Mouse (Mus musculus): ENCODE data around the gene Glod5. TPM values are rescaled to one million over a fixed set of nuclear protein-coding genes. Genes with fewer than 3 reads are reported as not detected.
A peak's percentile ranks its signal among the peaks of the same experiment; 100 is the strongest.
"Not testable (repeated sequence)": the region's sequence is repeated elsewhere in the genome, so short reads cannot be mapped to it uniquely, and the experiment has no call there.

Gene Glod5
- total and polyA plus RNA-seq, 3 experiments, result not detected

DNA sequence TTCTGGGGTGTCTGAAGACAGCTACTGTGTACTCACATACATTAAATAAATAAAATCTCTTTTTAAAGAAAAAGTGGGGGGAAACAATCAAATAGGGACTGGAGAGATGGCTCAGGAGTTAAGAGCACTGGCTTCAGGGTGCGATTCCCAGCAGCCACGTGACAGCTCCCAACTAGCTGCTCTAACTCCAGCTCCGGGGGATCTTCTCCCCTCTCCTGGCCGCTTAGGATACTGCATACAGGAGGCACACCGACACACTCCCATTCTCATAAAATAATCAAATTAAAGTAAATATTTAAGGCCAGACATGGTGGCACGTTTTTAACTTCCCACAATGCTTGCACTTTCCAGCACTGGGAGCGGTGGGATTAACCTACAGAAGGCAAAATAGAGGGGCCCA is 2.6 kb downstream of the Glod5 start:
- dilution Hi-C loops (cut with MboI; ENCODE audit: extremely low pct_ligation_motif_present, extremely low pct_unique_long_range_greater_than_20kb, low sequenced_read_pairs); H3K9ac ChIP-seq (ENCODE audit: insufficient read depth, low read depth): not testable (repeated sequence)

GRCm38 (mm10) chrX:8013569-8014314 is 4.5 kb downstream of the Glod5 start:
- TF ChIP-seq ZC3H11A (IDR thresholded peaks at IDR 0.05; ENCODE audit: low read depth, low read length), result no peak
- TF ChIP-seq USF1 (IDR thresholded peaks at IDR 0.05; ENCODE audit: low read depth, low read length), result no peak
- no peak for TF ChIP-seq TBP (conservative IDR thresholded peaks at IDR 0.05; ENCODE audit: low read depth, low read length)
- no peak for TF ChIP-seq ELF1 (IDR thresholded peaks at IDR 0.05; ENCODE audit: low read depth, low read length)
- TF ChIP-seq MXI1 (IDR thresholded peaks at IDR 0.05; ENCODE audit: low read depth, low read length), result no peak
- Histone ChIP-seq H3K9ac (ENCODE audit: insufficient read depth, low read depth) (no peak overlapping the region), H3K27ac (ENCODE audit: insufficient read depth, low read depth) (no peak overlapping the region), H3K4me2 (ENCODE audit: insufficient read depth, low read depth, poor library complexity, severe bottlenecking) (no peak overlapping the region), H3K4me1 (ENCODE audit: control insufficient read depth in 1 of 2, insufficient read depth in 2 of 2) (peaks cover 0 to 2% of the 10 kb centered on the region in 2 experiments; a peak in 1 of 4 replicates), H3K27me3 (replicated peaks) (no peaks in the 10 kb centered on the region), H3K36me3 (replicated peaks in 1 of 2; ENCODE audit: control insufficient read depth in 1 of 2, insufficient read depth in 1 of 2, low read length in 1 of 2) (no peaks in the 10 kb centered on the region), H3K79me2 (replicated peaks; ENCODE audit: control insufficient read depth, extremely low read depth, insufficient read depth, poor library complexity, severe bottlenecking) (no peaks in the 10 kb centered on the region), H3K4me3 (replicated peaks in 1 of 3; ENCODE audit: low read depth in 2 of 3, low read length in 2 of 3, poor library complexity in 1 of 3) (no peak overlapping the region), H3K9me3 (replicated peaks; ENCODE audit: low read length) (no peaks in the 10 kb centered on the region)
- DNase-seq (ENCODE audit: extremely low read depth), result no peak
- in situ Hi-C loops (cut with MboI; ENCODE audit: low pct_ligation_motif_present, low pct_unique_long_range_greater_than_20kb, low sequenced_read_pairs), result no loop called here
- dilution Hi-C loops (cut with MboI; ENCODE audit: extremely low pct_ligation_motif_present, extremely low pct_unique_long_range_greater_than_20kb, low sequenced_read_pairs), result no loop called here

More for the DNA sequence above, 2.6 kb downstream of the Glod5 start:
- not testable (repeated sequence) for H3K36me3 ChIP-seq (replicated peaks in 1 of 2; ENCODE audit: control insufficient read depth in 1 of 2, insufficient read depth in 1 of 2, low read length in 1 of 2); H3K4me3 ChIP-seq (replicated peaks in 1 of 3; ENCODE audit: low read depth in 2 of 3, low read length in 2 of 3, poor library complexity in 1 of 3); H3K9me3 ChIP-seq (replicated peaks; ENCODE audit: low read length); H3K27ac ChIP-seq (ENCODE audit: insufficient read depth, low read depth); H3K27me3 ChIP-seq (replicated peaks); DNase-seq (ENCODE audit: extremely low read depth); H3K4me2 ChIP-seq (ENCODE audit: insufficient read depth, low read depth, poor library complexity, severe bottlenecking); H3K79me2 ChIP-seq (replicated peaks; ENCODE audit: control insufficient read depth, extremely low read depth, insufficient read depth, poor library complexity, severe bottlenecking); H3K4me1 ChIP-seq (ENCODE audit: control insufficient read depth in 1 of 2, insufficient read depth in 2 of 2)
- TF ChIP-seq CTCF (conservative IDR thresholded peaks at IDR 0.05 in 1 of 2, IDR thresholded peaks at IDR 0.05 in 1 of 2; ENCODE audit: low read depth in 2 of 2, low read length in 2 of 2) (peak in 1 of 2 experiments; percentile 7; a peak in 1 of 4 replicates), SMC3 (IDR thresholded peaks at IDR 0.05; ENCODE audit: low read depth, low read length) (0 out of 2 replicates have a peak, but pooled peaks have one; percentile 11)
- in situ Hi-C loops (cut with MboI; ENCODE audit: low pct_ligation_motif_present, low pct_unique_long_range_greater_than_20kb, low sequenced_read_pairs), result loop anchor here (5.0 kb wide), 1 partner anchor 103 kb away; no protein-coding TSS in a partner anchor

GRCm38 (mm10) chrX:8013157-8013556 is 5.1 kb downstream of the Glod5 start:
- Histone ChIP-seq H3K79me2 (replicated peaks; ENCODE audit: control insufficient read depth, extremely low read depth, insufficient read depth, poor library complexity, severe bottlenecking) (no peaks in the 10 kb centered on the region), H3K27me3 (replicated peaks) (no peaks in the 10 kb centered on the region), H3K9ac (ENCODE audit: insufficient read depth, low read depth) (no peak overlapping the region), H3K4me3 (replicated peaks in 1 of 3; ENCODE audit: low read depth in 2 of 3, low read length in 2 of 3, poor library complexity in 1 of 3) (no peak overlapping the region), H3K4me2 (ENCODE audit: insufficient read depth, low read depth, poor library complexity, severe bottlenecking) (no peak overlapping the region), H3K4me1 (ENCODE audit: control insufficient read depth in 1 of 2, insufficient read depth in 2 of 2) (peaks cover 0 to 2% of the 10 kb centered on the region in 2 experiments; a peak in 1 of 4 replicates), H3K36me3 (replicated peaks in 1 of 2; ENCODE audit: control insufficient read depth in 1 of 2, insufficient read depth in 1 of 2, low read length in 1 of 2) (no peaks in the 10 kb centered on the region), H3K9me3 (replicated peaks; ENCODE audit: low read length) (no peaks in the 10 kb centered on the region), H3K27ac (ENCODE audit: insufficient read depth, low read depth) (no peak overlapping the region)
- no peak for DNase-seq (ENCODE audit: extremely low read depth)
- in situ Hi-C loops (cut with MboI; ENCODE audit: low pct_ligation_motif_present, low pct_unique_long_range_greater_than_20kb, low sequenced_read_pairs) (no loop called here), dilution Hi-C loops (cut with MboI; ENCODE audit: extremely low pct_ligation_motif_present, extremely low pct_unique_long_range_greater_than_20kb, low sequenced_read_pairs) (no loop called here)
- no peak for TF ChIP-seq CHD1 (IDR thresholded peaks at IDR 0.05; ENCODE audit: low read depth, low read length)
- no peak for TF ChIP-seq ZC3H11A (IDR thresholded peaks at IDR 0.05; ENCODE audit: low read depth, low read length)
- TF ChIP-seq RAD21 (IDR thresholded peaks at IDR 0.05; ENCODE audit: low read depth, low read length), result no peak
- no peak for TF ChIP-seq CHD2 (IDR thresholded peaks at IDR 0.05; ENCODE audit: low read length)
- no peak for TF ChIP-seq MAX (IDR thresholded peaks at IDR 0.05; ENCODE audit: low read length)
- no peak for TF ChIP-seq CTCF (conservative IDR thresholded peaks at IDR 0.05 in 1 of 2, IDR thresholded peaks at IDR 0.05 in 1 of 2; ENCODE audit: low read depth in 2 of 2, low read length in 2 of 2)
- no peak for TF ChIP-seq KAT2A (IDR thresholded peaks at IDR 0.05; ENCODE audit: insufficient replicate concordance, low read length)
- no peak for TF ChIP-seq MXI1 (IDR thresholded peaks at IDR 0.05; ENCODE audit: low read depth, low read length)
- no peak for TF ChIP-seq JUND (conservative IDR thresholded peaks at IDR 0.05; ENCODE audit: low read depth, low read length)
- no peak for TF ChIP-seq SMC3 (IDR thresholded peaks at IDR 0.05; ENCODE audit: low read depth, low read length)
- TF ChIP-seq UBTF (IDR thresholded peaks at IDR 0.05; ENCODE audit: low read depth, low read length), result no peak
- no peak for TF ChIP-seq IRF4 (IDR thresholded peaks at IDR 0.05; ENCODE audit: low read depth, low read length)
- no peak for TF ChIP-seq HCFC1 (IDR thresholded peaks at IDR 0.05; ENCODE audit: low read depth, low read length)
- TF ChIP-seq POLR2AphosphoS2 (IDR thresholded peaks at IDR 0.05; ENCODE audit: low read depth, low read length), result no peak
- no peak for TF ChIP-seq RCOR1 (conservative IDR thresholded peaks at IDR 0.05; ENCODE audit: low read depth, low read length)
